Mouse (Mus musculus): Measurements from ENCODE around the gene Gm34653.
"Not testable (repeated sequence)": the region's sequence is repeated elsewhere in the genome, so short reads cannot be mapped to it uniquely, and the experiment has no call there.

Gm34653 gene

DNA sequence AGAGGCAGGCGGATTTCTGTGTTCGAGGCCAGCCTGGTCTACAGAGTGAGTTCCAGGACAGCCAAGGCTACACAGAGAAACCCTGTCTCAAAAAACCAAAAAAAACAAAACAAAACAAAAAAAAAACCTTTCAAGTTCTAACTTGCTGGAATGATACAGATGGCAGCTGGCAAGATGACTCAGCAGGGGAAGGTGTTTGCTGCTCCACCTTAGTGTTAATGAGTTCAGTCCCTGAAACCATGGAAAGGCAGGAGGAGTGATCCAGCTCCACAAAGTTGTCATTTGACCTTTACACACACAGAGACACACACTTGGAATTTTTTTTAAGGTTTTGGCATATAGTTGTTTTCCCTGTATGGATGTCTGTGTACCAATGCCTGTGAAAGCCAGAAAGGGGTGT, 16.9 kb upstream of the Gm34653 start:
- DNase-seq (ENCODE audit: low read depth, low spot score): not testable (repeated sequence)

DNA sequence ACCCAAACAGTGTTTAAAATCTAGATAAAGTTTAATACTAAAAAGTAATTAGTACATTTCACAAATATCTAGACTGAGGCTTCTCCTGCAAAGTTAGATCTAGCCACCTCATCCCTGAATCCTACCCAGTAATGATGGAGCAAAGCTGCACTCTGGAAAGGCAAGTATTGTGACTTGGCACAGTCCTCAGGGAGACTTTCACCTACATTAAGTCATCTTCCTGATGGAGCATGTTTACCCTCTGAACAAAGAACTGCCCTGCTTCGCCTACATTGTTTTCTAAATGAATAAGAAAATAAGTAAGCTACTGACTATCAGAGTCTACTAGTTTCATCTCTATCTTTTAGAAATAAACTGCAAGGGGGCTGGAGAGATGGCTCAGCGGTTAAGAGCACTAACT, 14.3 kb upstream of the Gm34653 start:
- DNase-seq (ENCODE audit: low read depth, low spot score): no peak

DNA sequence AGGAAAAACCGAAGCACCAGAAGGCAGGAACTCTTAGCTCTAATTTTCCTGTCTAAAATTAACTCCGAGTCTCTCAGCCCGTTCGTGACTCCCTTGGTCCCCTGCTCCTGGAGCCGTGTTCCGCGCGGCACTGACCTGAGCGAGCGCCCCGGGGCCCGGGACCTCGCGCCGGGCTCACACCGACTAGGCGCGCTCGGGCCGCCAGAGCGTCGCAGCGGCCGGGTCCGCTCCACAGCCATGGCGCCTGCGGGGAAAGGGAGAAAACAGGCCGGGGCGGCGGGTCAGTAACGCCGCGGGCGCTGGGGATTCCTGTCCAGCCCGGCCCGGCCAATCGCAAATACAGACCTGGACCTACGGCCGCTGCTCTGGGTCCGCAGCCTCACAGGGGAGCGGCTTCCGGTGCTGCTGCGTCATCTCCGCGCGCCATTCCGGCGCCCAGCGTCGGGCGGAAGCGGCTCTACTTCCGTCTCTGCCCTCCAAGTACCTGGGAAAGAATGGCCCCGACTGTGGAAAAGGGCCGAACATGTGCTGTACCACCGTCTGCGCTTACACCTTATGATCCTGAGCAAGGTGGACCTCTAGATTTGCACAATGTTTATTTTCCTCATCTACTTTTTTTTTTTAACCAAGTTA, 6.9 kb upstream of the Gm34653 start, which contains the start of gene Fbxw2:
Fbxw2 (minus strand) TSS at position 485 of the 633 bp plus-strand sequence.
- DNase-seq (ENCODE audit: low read depth, low spot score): peak; percentile 85

DNA sequence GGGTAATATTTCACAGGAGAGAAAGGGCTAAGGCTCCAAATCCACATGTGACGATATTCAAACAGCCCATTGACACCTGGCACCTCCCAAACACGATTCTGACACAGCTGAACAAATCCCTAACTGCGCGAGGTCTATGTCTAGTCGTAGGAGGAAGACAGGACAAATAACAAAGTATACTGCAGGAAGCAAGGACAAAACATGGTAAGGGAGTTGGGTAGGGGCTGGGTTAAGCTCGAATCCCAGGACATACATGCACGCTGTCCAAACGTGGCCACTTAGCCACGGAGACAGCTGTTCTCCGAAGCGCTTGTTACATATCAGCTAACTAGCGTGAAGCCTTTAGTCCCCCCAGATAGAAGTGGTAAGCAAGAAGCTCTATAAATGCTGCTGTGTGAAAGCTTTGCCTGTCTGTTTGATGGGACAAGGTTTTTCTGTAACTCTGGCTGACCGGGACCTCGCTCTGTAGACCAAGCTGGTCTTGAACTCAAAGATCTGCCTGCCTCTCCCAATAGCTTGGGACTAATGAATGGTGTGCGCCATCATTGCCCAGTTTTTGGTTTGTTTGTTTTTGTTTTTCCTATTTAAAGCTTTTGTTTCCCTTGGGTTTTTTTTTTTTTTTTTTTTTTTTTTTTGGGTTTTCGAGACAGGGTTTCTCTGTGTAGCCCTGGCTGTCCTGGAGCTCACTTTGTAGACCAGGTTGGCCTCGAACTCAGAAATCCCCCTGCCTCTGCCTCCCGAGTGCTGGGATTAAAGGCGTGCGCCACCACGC, 6.2 kb upstream of the Gm34653 start:
- DNase-seq (ENCODE audit: low read depth, low spot score): no peak

DNA sequence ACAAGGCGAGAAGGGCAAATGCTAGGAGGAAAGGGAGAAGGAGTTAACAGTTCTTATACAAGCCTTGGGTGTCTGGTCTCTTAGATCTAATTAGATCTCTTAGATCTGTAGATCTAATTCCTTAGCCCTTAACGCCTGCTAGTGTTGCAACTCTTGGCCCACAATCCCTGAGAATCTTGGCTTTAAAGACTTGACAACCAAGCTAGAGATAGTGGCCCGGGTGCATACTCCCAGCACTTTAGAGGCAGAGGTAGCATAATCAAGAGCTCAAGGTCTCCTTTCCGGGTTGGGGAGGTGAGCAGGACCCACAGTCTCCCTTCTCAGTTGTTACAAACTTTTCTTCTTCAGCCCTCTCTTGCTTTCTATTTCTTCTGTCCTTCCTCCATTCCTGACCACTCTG, 5.2 kb upstream of the Gm34653 start:
- no peak for DNase-seq (ENCODE audit: low read depth, low spot score)

DNA sequence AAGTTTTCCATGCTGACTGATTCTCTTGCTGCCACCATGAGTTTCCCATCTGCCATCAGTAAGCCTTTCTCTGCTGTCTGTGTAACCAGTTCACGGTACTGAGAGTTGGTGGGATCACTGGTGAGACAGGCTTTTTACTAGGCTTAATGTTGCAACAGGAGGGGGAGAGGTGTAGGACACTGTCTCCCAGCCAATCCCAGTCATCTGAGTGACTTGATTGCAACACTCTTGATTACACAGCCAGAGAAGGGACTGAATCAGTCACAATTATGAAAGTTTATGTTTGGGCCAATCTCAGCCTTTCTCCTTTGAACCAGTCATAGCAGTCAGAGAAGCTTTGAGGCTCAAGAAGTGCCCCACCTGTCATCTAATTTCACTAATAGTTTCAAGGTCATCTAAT, 4.8 kb upstream of the Gm34653 start:
- DNase-seq (ENCODE audit: low read depth, low spot score): no peak

DNA sequence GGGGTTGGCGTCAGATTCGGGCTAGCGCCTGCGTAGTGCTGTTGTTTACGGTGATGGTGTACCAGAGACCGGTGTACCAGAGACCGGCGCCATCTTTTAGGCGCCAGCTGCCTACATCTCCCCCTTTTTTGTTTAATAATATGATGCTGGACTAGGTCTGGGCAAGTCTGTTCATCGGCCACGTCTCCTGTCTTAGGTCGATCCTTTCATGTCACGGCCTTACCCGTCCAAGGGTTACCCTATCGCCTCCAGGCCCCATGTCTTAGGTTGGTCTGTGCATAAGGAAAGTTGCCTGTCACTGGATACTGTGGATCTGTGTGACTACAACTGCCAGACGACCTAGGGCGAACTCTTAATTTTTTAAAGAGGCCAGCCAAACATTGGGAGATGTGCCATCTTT, 2.7 kb upstream of the Gm34653 start:
- DNase-seq (ENCODE audit: low read depth, low spot score): not testable (repeated sequence)

DNA sequence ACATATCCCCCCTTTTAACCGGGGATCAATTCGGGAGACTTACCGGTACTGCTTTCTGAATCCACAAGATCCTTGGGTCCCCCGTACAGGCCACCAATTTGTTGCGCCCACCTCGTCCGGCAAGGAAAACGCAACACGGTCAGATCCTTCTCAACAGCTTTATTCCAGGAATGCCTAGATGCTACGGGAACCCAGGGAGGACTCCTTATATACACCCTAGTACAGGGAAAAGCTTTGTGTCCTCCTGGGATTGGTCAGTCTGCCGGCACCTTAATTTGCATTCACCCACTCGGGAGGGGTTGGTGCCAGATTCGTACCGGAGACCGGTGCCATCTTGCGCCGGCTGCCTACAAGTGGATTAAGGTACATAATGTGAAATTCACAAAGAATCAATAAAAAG, 817 bp downstream of the Gm34653 start:
- no peak for DNase-seq (ENCODE audit: low read depth, low spot score)

DNA sequence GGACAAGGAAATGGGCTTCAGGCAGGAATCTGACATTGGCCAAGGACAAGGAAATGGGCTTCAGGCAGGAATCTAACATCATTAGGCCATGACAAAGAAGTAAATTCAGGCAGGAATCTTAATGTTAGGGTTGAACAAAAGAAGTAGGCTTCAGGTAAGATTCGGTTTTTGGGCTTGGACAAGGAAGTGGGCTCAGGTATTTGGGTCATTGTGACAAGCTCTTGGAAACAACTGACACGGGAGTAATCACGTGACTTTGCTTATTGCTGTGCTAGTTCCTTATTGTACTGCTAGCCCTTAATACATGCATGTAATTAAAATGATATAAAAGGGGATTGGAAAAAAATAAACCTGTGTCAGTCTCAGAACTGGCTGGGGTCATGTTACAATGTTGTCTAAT, 2.9 kb downstream of the Gm34653 start:
- DNase-seq (ENCODE audit: low read depth, low spot score): no peak

DNA sequence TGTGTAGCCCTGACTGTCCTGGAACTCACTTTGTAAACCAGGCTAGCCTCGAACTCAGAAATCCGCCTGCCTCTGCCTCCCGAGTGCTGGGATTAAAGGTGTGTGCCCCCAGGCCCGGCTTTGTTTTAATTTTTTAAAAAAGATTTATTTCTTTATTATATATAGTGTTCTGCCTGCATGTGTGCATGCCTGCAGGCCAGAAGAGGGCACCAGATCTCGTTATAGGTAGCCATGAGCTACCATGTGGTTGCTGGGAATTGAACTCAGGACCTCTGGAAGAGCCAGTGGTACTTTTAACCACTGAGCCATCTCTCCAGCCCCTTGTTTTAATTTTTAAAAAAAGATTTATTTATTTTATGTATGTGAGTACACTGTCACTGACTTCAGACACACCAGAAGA, 7.3 kb downstream of the Gm34653 start:
- DNase-seq (ENCODE audit: low read depth, low spot score): not testable (repeated sequence)

DNA sequence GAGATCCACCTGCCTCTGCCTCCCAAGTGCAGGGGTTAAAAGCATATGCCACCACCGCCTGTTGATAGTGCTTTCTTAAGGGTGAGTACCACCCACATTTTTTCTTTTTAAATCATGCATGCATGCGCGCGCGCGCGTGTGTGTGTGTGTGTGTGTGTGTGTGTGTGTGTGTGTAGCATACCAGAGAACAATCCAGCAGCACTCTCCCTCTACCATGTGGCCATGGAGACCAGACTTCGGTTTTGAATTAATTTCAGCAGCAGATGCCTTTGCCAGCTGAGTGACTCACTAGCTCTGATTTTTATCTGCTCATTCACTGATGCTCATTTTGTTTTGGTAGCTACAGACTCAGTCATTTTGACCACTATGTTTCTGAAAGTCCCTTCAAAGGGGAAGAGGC, 8.9 kb downstream of the Gm34653 start:
- no peak for DNase-seq (ENCODE audit: low read depth, low spot score)

DNA sequence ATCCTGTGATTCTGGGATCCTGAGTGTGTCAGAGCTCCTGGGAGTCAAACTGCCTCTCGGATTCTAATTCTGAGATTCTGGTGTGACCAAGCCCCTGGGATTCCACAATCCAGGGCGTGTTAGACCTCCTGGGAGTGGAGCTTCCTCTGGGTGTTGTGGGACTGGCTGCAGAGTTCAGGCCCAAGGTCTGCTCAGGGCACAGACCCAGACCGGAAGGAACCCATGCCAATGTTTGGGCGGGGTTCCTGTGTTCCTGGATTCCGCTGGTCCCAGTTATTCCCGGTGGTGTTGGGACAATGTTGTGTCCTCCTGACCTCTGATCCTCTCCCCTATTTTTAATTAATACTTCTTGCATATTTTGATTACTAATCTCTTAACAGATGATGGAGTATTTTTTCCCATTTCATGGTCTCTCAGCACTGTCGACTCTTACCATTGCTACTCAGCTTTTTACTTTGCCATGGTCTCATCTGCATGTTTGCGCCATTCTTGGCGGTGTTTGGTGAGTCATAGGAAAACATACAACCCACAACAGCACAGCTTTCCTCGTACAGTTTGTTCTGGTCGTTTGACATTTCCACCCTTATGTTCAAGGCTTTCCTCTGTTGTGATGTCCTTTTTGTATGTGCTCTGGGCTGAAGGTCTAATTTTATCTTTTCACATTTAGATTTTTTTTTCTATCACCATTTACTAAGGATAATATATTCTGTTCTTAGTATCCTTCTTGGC, 10.6 kb downstream of the Gm34653 start:
- DNase-seq (ENCODE audit: low read depth, low spot score): no peak

DNA sequence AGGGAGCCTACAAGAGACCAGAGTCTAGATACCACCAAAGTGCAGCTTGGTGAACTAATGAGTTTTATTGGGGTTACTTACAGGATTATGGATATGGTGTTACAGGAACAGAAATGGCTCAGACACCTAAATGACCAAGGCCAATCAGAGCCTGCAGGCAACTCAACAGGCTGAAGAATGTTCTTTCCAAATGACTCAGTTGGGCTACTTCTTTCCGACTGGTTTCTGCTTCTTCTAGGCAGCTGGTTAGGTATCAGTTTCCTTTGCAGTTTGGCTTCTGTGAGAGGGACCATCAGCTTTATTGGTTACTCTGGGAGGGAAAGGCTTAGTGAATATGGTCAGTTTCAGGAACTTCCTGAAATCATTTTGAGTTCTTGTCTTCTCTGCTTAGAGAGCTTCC, 14.9 kb downstream of the Gm34653 start:
- DNase-seq (ENCODE audit: low read depth, low spot score): no peak

DNA sequence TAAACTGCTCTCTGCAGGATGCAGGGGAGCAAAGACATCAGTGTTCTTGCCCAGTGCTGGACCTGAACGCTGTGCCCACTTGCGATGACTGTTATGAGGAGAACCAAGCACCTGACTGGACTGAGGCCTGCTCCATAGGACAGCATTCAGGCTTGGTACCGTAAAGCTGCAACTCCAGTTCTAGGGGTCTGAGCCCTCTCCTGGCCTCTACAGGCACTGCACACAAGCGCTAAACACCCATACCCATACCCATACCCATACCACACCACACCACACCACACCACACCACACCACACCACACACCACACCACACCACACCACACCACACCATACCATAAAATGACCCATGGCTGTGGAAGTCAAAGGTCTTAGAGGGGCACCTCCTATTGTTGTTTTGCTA, 22.5 kb downstream of the Gm34653 start:
- DNase-seq (ENCODE audit: low read depth, low spot score): no peak

DNA sequence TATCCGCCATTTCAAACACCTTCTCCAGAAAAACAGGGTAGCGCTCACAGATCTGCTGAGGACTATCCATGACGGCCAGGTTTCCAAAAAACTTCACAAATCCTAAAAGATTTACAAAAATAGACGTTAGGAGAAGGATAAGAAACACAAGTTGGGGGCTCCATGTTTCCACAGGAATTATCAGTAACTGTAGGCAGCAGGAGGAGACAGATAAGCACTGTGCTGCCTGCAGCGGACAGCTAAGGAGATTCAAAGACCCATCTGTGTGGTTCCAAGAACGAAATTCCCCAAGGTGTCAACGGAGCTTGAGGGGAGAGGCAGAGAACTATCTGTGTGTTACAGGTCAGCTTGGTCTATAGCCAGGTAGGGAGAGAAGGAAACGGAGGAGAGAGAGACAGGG, 24.9 kb downstream of the Gm34653 start:
- no peak for DNase-seq (ENCODE audit: low read depth, low spot score)

DNA sequence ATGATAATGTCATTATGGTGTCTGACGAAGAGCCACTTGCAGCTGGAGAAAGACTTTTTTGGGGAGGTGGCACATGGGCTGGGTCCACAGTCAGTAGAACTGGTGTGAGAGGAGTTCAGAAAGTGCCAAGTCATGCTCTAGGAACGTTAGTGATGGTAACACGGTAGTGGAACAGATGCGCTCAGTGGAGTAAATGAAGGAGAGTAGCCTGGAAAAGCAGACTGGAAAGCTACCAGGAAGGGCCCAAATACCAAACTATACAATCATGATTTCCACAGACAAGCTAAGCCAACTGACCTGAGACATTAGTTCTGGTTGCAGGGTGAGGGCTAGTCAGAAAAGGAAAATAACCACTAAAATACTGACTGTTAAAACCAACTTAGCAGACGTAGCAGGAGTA, 36.9 kb downstream of the Gm34653 start:
- no peak for DNase-seq (ENCODE audit: low read depth, low spot score)

DNA sequence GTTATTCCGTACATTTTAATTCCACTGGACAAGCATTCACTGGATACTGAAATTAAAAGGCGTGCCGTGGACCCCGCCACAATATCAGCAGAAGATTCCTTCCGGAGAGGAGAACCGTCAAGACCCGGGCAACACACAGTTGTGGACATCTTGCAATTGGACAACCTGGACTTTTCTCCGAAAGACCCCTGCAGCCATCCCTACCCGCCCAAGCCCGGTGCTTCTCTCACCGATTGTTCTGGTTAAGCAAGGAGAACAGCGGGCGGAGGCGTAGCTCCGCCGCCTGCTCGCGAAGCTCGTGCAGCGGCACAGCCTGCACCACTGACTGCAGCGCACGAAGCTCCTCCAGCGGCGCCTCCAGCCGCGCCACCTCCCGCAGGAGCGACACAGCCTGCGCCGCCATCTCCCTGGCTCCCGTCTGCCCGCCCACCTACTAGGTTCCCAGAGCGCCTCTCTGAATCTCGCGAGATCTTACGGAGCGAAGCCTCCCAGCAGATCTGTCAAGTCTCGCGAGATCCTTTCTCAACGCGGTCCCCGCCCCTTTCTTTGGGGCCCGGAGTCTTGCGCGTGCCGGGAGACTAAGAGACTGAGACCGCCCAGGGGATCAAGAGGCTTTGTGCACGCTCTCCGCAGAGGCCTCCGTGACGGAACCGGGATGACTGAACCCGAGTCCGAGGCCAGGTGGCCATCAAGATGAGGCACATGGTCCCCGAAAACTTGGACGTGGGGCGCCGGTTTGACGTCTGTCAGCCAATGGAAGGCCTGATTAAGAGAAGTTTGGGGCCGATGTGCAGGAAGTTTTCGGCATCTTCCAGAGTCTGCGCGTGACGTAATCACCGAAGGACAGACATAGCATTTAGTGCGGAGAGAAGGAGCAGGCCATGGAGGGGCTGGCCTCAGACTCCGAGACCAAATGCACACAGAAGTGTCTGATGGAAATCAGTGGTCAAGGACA, 38.0 kb downstream of the Gm34653 start:
- DNase-seq (ENCODE audit: low read depth, low spot score): peak; percentile 100

DNA sequence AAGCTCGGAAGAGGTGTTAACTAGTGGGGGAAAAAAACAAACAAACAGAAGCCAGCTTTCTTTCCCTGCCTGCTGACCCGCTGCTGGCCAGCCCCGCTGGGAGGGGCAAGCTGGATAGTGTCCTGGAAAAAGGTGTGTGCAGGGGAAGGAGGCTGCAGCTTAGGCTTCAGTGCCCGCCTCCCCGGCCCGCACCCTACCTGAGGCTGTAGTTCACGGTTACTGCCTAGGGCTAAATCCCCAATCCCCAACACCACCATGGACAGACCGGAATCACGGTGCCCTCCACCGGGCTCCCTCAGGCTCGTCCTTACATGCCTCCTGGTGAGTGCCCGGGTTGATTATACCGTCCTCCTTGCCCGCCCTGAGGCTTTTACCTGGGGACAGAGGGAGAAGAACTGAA, 41.5 kb downstream of the Gm34653 start, which contains the start of gene Cutal:
Cutal (plus strand) TSS at position 126 of the 400 bp plus-strand sequence.
- no peak for DNase-seq (ENCODE audit: low read depth, low spot score)

DNA sequence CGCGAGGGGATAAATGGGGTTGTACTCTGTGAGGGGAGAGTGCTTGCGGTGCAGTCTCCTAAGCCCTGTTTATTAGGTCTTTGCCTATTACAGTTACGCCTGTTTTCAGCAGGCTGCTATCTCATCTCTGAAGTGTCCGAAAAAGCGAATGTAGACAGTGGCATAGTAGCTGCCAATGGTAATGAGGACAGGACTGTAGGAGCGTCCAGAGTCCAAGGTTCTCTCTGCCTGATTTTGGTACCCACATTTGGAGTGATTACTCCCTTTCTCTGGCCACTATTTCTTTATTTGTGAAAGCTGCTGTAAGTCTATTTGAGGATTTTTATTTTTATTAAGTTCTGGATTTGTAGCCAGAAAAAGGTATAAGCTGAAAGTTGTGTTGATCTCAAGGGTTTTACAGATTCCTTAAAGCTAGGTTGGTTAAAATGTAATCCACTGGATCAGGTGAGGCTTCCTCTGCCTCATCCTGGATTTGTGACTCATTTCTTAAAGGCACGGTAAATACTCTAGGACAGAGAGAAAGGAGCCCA, 42.1 kb downstream of the Gm34653 start, which contains the start of gene Psmd5:
Psmd5 (minus strand) TSS at position 153 of the 530 bp plus-strand sequence.
- DNase-seq (ENCODE audit: low read depth, low spot score): no peak

DNA sequence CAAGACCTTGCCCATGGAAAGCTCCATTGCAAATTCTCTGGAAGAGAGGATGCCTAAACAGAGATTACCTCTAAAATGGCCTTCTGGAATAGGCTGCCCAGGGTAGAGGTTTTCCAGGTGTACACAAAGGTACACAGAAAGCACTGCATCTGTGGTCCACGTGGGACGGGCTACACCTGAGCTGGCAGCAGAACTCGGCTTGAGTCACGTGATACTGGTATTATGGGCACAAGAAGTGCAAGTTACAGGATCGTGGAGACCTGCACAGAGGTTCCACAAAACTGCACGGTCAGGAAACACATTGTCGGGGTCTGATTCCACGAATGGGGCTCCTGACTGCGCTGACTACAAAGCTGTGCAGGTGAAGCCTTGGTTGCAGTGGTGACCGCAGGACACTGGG, 47.2 kb downstream of the Gm34653 start:
- no peak for DNase-seq (ENCODE audit: low read depth, low spot score)

DNA sequence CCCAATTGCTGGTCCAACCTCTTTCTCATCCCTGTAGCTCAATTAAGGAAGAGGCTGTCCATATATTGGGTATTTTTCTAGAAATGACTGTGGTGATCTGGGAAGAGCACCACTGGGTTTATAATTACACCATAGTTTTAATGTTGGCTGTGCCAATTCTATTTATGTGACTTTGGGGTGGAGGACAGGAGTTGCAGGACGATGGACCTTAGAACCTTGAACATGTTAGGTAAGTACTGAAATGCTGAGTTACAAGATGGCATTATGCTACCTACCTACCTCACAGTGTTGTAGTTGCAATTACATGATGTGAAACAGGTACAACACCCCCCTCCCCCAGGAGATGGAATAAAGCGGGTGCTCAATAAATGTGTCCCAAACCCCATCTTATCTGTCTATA, 50.0 kb downstream of the Gm34653 start:
- no peak for DNase-seq (ENCODE audit: low read depth, low spot score)

Data from retina, postnatal 7 days (tissue).